Mouse (Mus musculus) lung, postnatal 0 days (tissue): ENCODE measurements around the gene Ucp3.

ENCODE experiments used
- CTCF ChIP-seq: IDR thresholded peaks from 2 replicates; pipeline ENCODE4 v1.5.1; 2016; ENCODE audit warnings: antibody characterized with exemption, mild to moderate bottlenecking
- EP300 ChIP-seq: IDR thresholded peaks from 2 replicates; pipeline ENCODE4 v1.6.1; 2016; ENCODE audit warnings: antibody characterized with exemption, mild to moderate bottlenecking, control low read depth

GRCm38 (mm10) chr7:100465248-100465647 lies 7.5 kb upstream of the Ucp3 start:
- TF ChIP-seq EP300 (no peak), CTCF (no peak)
